Mouse (Mus musculus) intestine, embryonic 15.5 days (tissue): ENCODE measurements around the gene Actr10. TPM values are rescaled to one million over a fixed set of nuclear protein-coding genes. Genes with fewer than 3 reads are reported as not detected.

Source experiments
- ATAC-seq: fragments of 200-750 bp; cut with Nextera tagmentation; 2 replicates; pipeline ENCODE4 v1.8.0; 2017; ENCODE audit warnings: moderate TSS enrichment, moderate library complexity
- H3K27ac ChIP-seq: fragments of 300-500 bp; sonication (generic); 2 replicates; pipeline ENCODE4 v1.5.1; 2015; ENCODE audit warnings: mild to moderate bottlenecking, inconsistent platforms
- H3K27me3 ChIP-seq: fragments of 300-500 bp; sonication (generic); replicated peaks from 2 replicates; pipeline ENCODE4 v1.6.1; 2015; ENCODE audit warnings: inconsistent platforms
- H3K36me3 ChIP-seq: fragments of 300-500 bp; sonication (generic); 2 replicates; pipeline ENCODE4 v1.6.1; 2015; ENCODE audit warnings: inconsistent platforms
- H3K4me1 ChIP-seq: fragments of 300-500 bp; sonication (generic); replicated peaks from 2 replicates; pipeline ENCODE4 v1.6.1; 2015; ENCODE audit warnings: inconsistent platforms
- H3K4me2 ChIP-seq: fragments of 300-500 bp; sonication (generic); replicated peaks from 2 replicates; pipeline ENCODE4 v1.6.1; 2015; ENCODE audit warnings: mild to moderate bottlenecking, inconsistent platforms
- H3K4me3 ChIP-seq: fragments of 300-500 bp; sonication (generic); replicated peaks from 2 replicates; pipeline ENCODE4 v1.5.1; 2015; ENCODE audit warnings: inconsistent platforms
- H3K9ac ChIP-seq: fragments of 300-500 bp; sonication (generic); 2 replicates; pipeline ENCODE4 v1.6.1; 2015; ENCODE audit warnings: inconsistent platforms
- H3K9me3 ChIP-seq: fragments of 300-500 bp; sonication (generic); 2 replicates; pipeline ENCODE4 v1.6.1; 2016; ENCODE audit warnings: inconsistent platforms
- WGBS: fragments of 180-500 bp; shearing (Covaris S2); methylation state at CpG from one replicate; pipeline ENCODE4 v1.1.7; 2015; 5-methylcytosine and 5-hydroxymethylcytosine counted together
- polyA plus RNA-seq: library from polyadenylated mRNA; unstranded; fragments of >200 nt; fragmentation: Nextera tagmentation; extraction: Ambion mirVana; gene quantifications from 2 replicates; pipeline ENCODE4 v1.2.1, GENCODE M21; 2015

The Actr10 gene
- polyA plus RNA-seq = 192 and 223 TPM in 2 replicates

GRCm38 (mm10) chr12:70937571-70938384 lies at the start of gene Actr10:
TSS of gene Actr10 (plus strand) at chr12:70937857.
- peak within 1 kb of the TSS; percentile 90 for H3K27ac ChIP-seq
- no peaks in the 10 kb centered on the region for H3K9me3 ChIP-seq
- no peaks in the 10 kb centered on the region for H3K36me3 ChIP-seq
- peak; percentile 97 for ATAC-seq
- H3K9ac ChIP-seq = peak within 1 kb of the TSS; percentile 88
- H3K4me3 ChIP-seq = peak within 1 kb of the TSS; percentile 85
- H3K27me3 ChIP-seq = no peaks in the 10 kb centered on the region
- H3K4me1 ChIP-seq = no peaks in the 10 kb centered on the region
- under 1% methylated on average over 59 of the region's 59 CpGs for WGBS
- H3K4me2 ChIP-seq = peak within 1 kb of the TSS; percentile 65

GRCm38 (mm10) chr12:70890405-70890804 lies 47.3 kb upstream of the Actr10 start:
- 81% methylated on average over 5 of the region's 5 CpGs for WGBS
- Histone ChIP-seq H3K4me3 (no peak overlapping the region), H3K9me3 (no peaks in the 10 kb centered on the region), H3K4me2 (no peak overlapping the region), H3K36me3 (peaks cover 11% of the 10 kb centered on the region), H3K27ac (no peak overlapping the region), H3K4me1 (no peaks in the 10 kb centered on the region), H3K9ac (no peak overlapping the region), H3K27me3 (no peaks in the 10 kb centered on the region)
- ATAC-seq = no peak

GRCm38 (mm10) chr12:70890874-70891470 lies 46.7 kb upstream of the Actr10 start:
- H3K36me3 ChIP-seq = peaks cover 11% of the 10 kb centered on the region
- no peaks in the 10 kb centered on the region for H3K9me3 ChIP-seq
- no peak overlapping the region for H3K9ac ChIP-seq
- ATAC-seq = no peak
- H3K4me1 ChIP-seq = no peaks in the 10 kb centered on the region
- H3K27me3 ChIP-seq = no peaks in the 10 kb centered on the region
- no peak overlapping the region for H3K4me3 ChIP-seq
- 84% methylated on average over 8 of the region's 8 CpGs for WGBS
- no peak overlapping the region for H3K4me2 ChIP-seq
- no peak overlapping the region for H3K27ac ChIP-seq

GRCm38 (mm10) chr12:70895275-70895674 lies 42.4 kb upstream of the Actr10 start:
- Histone ChIP-seq H3K9me3 (no peaks in the 10 kb centered on the region), H3K4me2 (no peak overlapping the region), H3K4me1 (no peaks in the 10 kb centered on the region), H3K27me3 (no peaks in the 10 kb centered on the region), H3K9ac (no peak overlapping the region), H3K4me3 (no peak overlapping the region), H3K27ac (no peak overlapping the region), H3K36me3 (peaks cover 13% of the 10 kb centered on the region)
- no peak for ATAC-seq
- 92% methylated on average over 7 of the region's 7 CpGs for WGBS

GRCm38 (mm10) chr12:70896068-70896467 lies 41.6 kb upstream of the Actr10 start:
- Histone ChIP-seq H3K4me2 (no peak overlapping the region), H3K4me1 (no peaks in the 10 kb centered on the region), H3K9me3 (no peaks in the 10 kb centered on the region), H3K27ac (no peak overlapping the region), H3K9ac (no peak overlapping the region), H3K4me3 (no peak overlapping the region), H3K36me3 (peaks cover 13% of the 10 kb centered on the region), H3K27me3 (no peaks in the 10 kb centered on the region)
- 80% methylated on average over 10 of the region's 10 CpGs for whole genome bisulfite sequencing
- ATAC-seq = no peak

- ATAC-seq = no peak
- Histone ChIP-seq H3K4me1 (no peaks in the 10 kb centered on the region), H3K4me3 (no peak overlapping the region), H3K27me3 (no peaks in the 10 kb centered on the region), H3K27ac (no peak overlapping the region), H3K9ac (no peak overlapping the region), H3K9me3 (no peaks in the 10 kb centered on the region), H3K36me3 (0 out of 2 replicates have a peak, but pooled peaks cover 8% of the 10 kb centered on the region), H3K4me2 (no peak overlapping the region)
- WGBS = 88% methylated on average over 8 of the region's 8 CpGs
Observed at GRCm38 (mm10) chr12:70897434-70897833, 40.2 kb upstream of the Actr10 start.

- no peaks in the 10 kb centered on the region for H3K9me3 ChIP-seq
- no peaks in the 10 kb centered on the region for H3K27me3 ChIP-seq
- no peak overlapping the region for H3K4me3 ChIP-seq
- no peaks in the 10 kb centered on the region for H3K4me1 ChIP-seq
- no peak for ATAC-seq
- H3K36me3 ChIP-seq = 0 out of 2 replicates have a peak, but pooled peaks cover 11% of the 10 kb centered on the region
- H3K27ac ChIP-seq = no peak overlapping the region
- no peak overlapping the region for H3K4me2 ChIP-seq
- H3K9ac ChIP-seq = no peak overlapping the region
- WGBS = 85% methylated on average over 8 of the region's 8 CpGs
Observed at GRCm38 (mm10) chr12:70898450-70898849, 39.2 kb upstream of the Actr10 start.

GRCm38 (mm10) chr12:70904471-70904870 lies 33.2 kb upstream of the Actr10 start:
- no peak for ATAC-seq
- no peaks in the 10 kb centered on the region for H3K4me1 ChIP-seq
- H3K9ac ChIP-seq = no peak overlapping the region
- no peak overlapping the region for H3K27ac ChIP-seq
- H3K27me3 ChIP-seq = no peaks in the 10 kb centered on the region
- H3K9me3 ChIP-seq = no peaks in the 10 kb centered on the region
- 0 out of 2 replicates have a peak, but pooled peaks cover 3% of the 10 kb centered on the region for H3K36me3 ChIP-seq
- WGBS = 91% methylated on average over 10 of the region's 10 CpGs
- no peak overlapping the region for H3K4me2 ChIP-seq
- no peak overlapping the region for H3K4me3 ChIP-seq

GRCm38 (mm10) chr12:70906867-70907266 lies 30.8 kb upstream of the Actr10 start:
- ATAC-seq = no peak
- Histone ChIP-seq H3K4me3 (no peak overlapping the region), H3K9ac (no peak overlapping the region), H3K27ac (no peak overlapping the region), H3K4me2 (no peak overlapping the region), H3K9me3 (no peaks in the 10 kb centered on the region), H3K4me1 (no peaks in the 10 kb centered on the region), H3K27me3 (no peaks in the 10 kb centered on the region), H3K36me3 (0 out of 2 replicates have a peak, but pooled peaks cover 3% of the 10 kb centered on the region)
- WGBS = 57% methylated on average over 9 of the region's 9 CpGs

GRCm38 (mm10) chr12:70907651-70908050 lies 30.0 kb upstream of the Actr10 start:
- Histone ChIP-seq H3K27me3 (no peaks in the 10 kb centered on the region), H3K4me1 (no peaks in the 10 kb centered on the region), H3K27ac (no peak overlapping the region), H3K9me3 (no peaks in the 10 kb centered on the region), H3K9ac (no peak overlapping the region), H3K36me3 (0 out of 2 replicates have a peak, but pooled peaks cover 3% of the 10 kb centered on the region), H3K4me3 (no peak overlapping the region), H3K4me2 (no peak overlapping the region)
- 88% methylated on average over 11 of the region's 11 CpGs for WGBS
- no peak for ATAC-seq

- Histone ChIP-seq H3K9me3 (no peaks in the 10 kb centered on the region), H3K27ac (no peak overlapping the region), H3K9ac (no peak overlapping the region), H3K27me3 (no peaks in the 10 kb centered on the region), H3K4me3 (no peak overlapping the region), H3K4me2 (no peak overlapping the region), H3K4me1 (no peaks in the 10 kb centered on the region), H3K36me3 (0 out of 2 replicates have a peak, but pooled peaks cover under 1% of the 10 kb centered on the region)
- ATAC-seq = no peak
- 83% methylated on average over 4 of the region's 4 CpGs for WGBS
Observed at GRCm38 (mm10) chr12:70908076-70908475, 29.6 kb upstream of the Actr10 start.

- H3K36me3 ChIP-seq = no peaks in the 10 kb centered on the region
- no peaks in the 10 kb centered on the region for H3K4me1 ChIP-seq
- H3K4me2 ChIP-seq = no peak overlapping the region
- ATAC-seq = peak; percentile 72
- no peaks in the 10 kb centered on the region for H3K27me3 ChIP-seq
- no peak overlapping the region for H3K9ac ChIP-seq
- 14% methylated on average over 9 of the region's 9 CpGs for WGBS
- no peak overlapping the region for H3K27ac ChIP-seq
- H3K9me3 ChIP-seq = no peaks in the 10 kb centered on the region
- H3K4me3 ChIP-seq = no peak overlapping the region
Observed at GRCm38 (mm10) chr12:70910241-70910720, 27.4 kb upstream of the Actr10 start.
